Mouse (Mus musculus): ENCODE results near the gene Phka2.

The Phka2 gene

DNA sequence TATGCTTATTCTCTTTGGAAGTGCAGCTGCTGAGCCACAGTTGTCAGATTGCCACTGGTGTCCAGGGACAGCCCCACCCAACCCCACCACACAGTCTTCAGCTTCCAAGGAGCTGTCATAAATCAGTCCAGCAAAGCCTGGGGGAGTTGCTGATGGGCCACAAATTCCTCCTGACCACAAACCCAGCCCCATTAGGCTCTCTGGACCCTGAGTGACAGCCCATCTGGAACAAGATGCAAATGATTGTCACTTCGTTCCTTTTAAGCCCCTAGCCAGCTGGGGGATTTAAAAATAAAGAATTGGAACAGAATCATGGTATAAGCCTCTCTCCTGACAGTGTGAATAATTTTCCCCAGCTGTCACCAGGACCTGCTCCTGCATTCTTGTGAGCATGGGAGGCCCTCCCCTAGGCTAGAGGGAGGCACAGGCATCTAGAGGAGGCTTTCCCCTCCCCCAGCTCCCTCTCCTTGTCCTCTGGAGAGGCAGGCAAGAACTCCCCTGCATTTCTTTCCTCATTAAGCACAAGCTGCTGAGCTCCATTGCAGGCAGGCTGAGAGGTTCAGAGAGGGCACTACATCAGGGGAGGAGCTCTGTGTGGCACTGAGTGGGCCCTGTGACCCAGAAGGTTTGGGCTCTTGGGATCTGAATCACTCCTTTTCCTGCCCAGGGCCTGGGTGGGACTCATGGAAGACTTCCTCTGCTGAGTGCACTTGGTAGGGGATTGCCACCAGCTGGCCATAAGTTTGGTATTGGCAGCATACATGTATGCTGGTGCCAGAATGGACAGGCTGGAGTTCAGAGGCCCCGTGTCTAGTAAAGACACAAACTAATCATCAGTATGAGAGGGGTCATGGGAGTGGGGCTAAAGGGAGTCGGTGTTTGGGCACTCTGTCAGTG, 96.8 kb downstream of the Phka2 start:
- DNase-seq (ENCODE audit: low read depth, low spot score), result no peak

DNA sequence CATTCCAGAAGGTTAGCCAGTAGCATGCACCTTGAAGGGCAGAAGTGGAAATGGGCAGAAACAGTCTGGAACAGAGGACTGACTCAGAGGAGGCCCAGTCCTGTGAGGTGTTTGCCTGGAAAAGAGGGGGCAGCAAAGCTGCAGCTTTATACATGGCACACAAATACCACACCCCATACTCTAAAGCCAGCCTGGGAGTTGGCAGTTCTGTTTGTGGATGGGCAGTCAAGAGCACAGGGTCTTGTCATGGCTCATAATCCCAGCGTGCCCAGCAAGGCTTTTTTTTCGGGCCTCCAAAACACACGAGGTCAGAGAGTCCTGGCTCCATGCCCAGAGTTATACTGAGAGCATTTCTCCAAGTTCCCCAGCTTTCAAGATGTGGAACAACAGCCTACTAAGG, 99.1 kb downstream of the Phka2 start:
- no peak for DNase-seq (ENCODE audit: low read depth, low spot score)

DNA sequence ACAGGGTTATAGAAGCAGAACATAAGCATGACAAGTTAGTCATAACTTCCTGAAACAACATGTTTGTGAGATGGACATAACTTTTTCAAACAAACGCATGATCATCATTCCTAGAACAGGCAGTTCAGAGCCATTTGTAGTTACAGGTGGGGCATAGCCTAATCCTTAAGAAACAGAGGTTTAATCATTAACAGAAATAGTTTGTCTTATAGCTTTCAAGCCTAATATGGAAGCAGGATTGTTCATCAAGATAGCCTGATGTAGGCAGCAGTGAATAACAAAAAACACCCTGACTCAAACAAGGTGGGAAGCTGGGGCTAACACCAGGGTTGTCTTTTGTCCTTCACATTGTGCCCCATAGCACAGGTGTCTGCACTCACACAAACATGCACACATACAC, 100.8 kb downstream of the Phka2 start:
- DNase-seq (ENCODE audit: low read depth, low spot score), result no peak

DNA sequence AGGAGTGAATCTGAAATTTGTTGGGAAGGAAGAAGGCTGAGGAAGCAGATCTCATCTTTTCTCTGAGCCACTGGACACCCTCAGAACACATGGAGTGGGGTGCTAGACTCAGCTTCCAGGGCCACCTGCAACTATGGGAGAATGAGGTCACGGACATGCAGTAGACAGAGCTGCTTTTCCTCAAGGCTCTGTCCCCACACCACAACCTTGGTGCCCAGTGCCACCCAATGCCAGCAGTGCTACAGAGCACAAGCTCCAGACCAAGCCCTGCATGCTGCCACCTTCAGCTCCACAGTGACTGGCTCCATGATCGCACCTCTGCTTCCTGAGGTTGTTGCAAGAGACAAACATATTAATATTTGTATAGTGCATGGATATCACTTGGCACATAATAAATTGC, 101.3 kb downstream of the Phka2 start:
- no peak for DNase-seq (ENCODE audit: low read depth, low spot score)

DNA sequence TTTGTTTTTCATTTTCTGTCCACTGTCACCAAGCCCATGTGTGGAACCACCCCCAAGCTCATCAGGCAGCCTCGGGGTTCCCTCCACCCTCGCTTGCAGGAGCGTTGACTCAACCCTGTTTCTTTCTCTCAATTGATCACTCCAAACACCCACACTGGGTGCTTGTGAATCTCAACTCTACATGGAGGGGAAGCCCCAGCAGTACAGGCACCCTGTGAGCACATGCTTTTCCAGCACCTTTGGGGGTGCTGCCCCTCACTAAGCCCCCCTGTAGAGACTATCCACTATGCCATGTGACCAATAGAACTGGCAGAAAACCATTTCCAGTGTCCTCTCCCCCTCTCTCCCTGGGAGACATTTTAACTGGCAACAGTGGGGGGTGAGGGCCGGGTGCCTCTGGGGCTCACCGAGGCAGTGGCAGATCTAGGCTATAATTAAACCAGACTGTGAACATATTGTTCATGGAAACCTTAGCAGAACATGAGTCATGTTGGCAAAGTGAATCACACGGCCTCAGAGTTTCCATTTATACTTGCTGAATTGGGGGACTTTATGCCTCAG, 102.1 kb downstream of the Phka2 start:
- DNase-seq (ENCODE audit: low read depth, low spot score), result no peak

DNA sequence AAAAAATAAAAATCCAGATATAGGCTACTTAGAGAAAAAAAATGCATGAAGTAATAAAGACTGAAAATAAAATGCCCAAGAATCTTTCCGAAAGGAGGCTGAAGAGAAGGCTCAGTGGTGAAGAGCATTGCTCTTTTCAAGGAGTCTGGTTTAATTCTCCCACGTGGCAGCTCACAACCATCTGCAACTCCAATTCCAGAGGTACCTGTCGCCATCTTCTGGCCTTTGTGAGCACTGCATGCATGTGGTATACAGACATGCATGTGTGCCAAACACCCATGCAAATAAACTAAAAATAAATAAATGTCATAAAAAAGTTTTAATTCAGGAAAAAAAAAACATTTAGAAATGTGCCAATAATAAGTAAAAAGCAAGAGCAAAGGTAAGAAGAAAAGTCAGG, 107.9 kb downstream of the Phka2 start:
- DNase-seq (ENCODE audit: low read depth, low spot score), result no peak

DNA sequence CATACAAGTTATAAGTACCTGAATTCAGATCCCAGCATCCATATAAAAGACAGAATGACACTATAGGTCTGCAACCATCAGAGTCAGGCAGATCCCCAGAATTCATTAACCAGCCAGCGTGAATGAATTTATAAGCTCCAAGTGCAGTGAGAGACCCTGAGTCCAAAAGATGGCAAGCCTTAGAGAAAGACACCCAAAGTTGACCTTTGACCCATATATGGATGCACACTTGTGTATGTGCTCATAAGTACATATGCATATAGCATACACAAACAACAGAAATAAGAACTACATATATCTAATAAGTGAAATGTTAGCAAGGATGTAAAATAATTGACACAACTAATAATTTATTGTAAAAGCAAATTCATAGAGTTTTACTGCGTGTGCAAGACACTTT, 108.5 kb downstream of the Phka2 start:
- DNase-seq (ENCODE audit: low read depth, low spot score), result no peak

DNA sequence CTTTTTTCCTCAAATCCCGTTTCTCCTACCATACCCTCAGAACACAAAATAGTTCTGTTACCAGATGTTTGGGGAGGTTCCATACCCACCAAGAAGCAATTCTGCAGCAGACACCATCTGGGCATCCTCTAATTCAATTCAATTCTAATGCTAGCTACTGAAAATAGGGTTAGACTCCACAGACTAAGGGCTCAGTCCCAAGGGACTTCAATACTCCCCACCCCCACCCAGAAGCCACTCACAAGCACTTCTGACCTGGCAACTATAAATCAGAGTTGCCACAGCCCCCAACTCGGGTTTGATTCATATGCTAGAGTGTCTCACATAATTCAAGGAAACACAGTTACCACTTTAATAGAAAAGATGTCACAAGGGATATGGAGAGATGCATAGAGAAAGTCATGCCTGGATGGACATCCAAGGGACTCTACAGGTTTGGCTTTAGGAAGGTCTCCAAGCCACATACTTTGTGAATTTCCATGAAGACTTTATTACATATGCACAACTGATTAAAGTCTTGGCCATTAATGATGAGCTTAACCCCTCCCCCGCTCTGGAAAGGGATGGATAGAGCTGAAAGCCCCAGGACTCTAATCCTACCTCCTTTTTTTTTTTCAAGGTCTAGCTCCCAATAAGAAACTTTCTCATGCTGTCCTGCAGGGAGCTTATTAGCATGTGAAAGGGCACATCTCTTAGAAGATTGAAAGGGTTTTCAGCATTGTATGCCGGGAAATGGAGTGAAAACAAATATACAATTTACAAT, 109.1 kb downstream of the Phka2 start:
- no peak for DNase-seq (ENCODE audit: low read depth, low spot score)

All from brain, embryonic 18.5 days (tissue).